Mouse (Mus musculus): ENCODE results near the gene Tac2.

The Tac2 gene

GRCm38 (mm10) chr10:127725136-127725535, 858 bp downstream of the Tac2 start:
- DNase-seq (ENCODE audit: low spot score in 2 of 2): no peak

GRCm38 (mm10) chr10:127728437-127728836, 4.2 kb downstream of the Tac2 start:
- no peak for DNase-seq (ENCODE audit: low spot score in 2 of 2)

GRCm38 (mm10) chr10:127730285-127730932, 6.1 kb downstream of the Tac2 start:
- DNase-seq (ENCODE audit: low spot score in 2 of 2): no peak

- no peak for DNase-seq (ENCODE audit: low spot score in 2 of 2)
Measured at GRCm38 (mm10) chr10:127730933-127731310, 6.6 kb downstream of the Tac2 start.

GRCm38 (mm10) chr10:127731397-127731796, 7.1 kb downstream of the Tac2 start:
- no peak for DNase-seq (ENCODE audit: low spot score in 2 of 2)

GRCm38 (mm10) chr10:127734434-127734833, 10.2 kb downstream of the Tac2 start:
- no peak for DNase-seq (ENCODE audit: low spot score in 2 of 2)

GRCm38 (mm10) chr10:127736266-127736665, 12.0 kb downstream of the Tac2 start:
- no peak for DNase-seq (ENCODE audit: low spot score in 2 of 2)

- no peak for DNase-seq (ENCODE audit: low spot score in 2 of 2)
Measured at GRCm38 (mm10) chr10:127736916-127737315, 12.6 kb downstream of the Tac2 start.

- no peak for DNase-seq (ENCODE audit: low spot score in 2 of 2)
Measured at GRCm38 (mm10) chr10:127737552-127737951, 13.3 kb downstream of the Tac2 start.

GRCm38 (mm10) chr10:127738151-127738882, 14.0 kb downstream of the Tac2 start:
- peak; percentile 57 to 84 for DNase-seq (ENCODE audit: low spot score in 2 of 2)

- DNase-seq (ENCODE audit: low spot score in 2 of 2): peak; percentile 79 to 93
Measured at GRCm38 (mm10) chr10:127739083-127739660, 14.9 kb downstream of the Tac2 start, which contains the start of gene Zbtb39. Zbtb39 (plus strand) TSS chr10:127739538.

- DNase-seq (ENCODE audit: low spot score in 2 of 2): peak; percentile 43 to 75
Measured at GRCm38 (mm10) chr10:127739661-127740161, 15.4 kb downstream of the Tac2 start.

GRCm38 (mm10) chr10:127744661-127745060, 20.4 kb downstream of the Tac2 start:
- peak; percentile 41 to 82 for DNase-seq (ENCODE audit: low spot score in 2 of 2)

GRCm38 (mm10) chr10:127745886-127746285, 21.6 kb downstream of the Tac2 start:
- no peak for DNase-seq (ENCODE audit: low spot score in 2 of 2)

GRCm38 (mm10) chr10:127747254-127747653, 23.0 kb downstream of the Tac2 start:
- no peak for DNase-seq (ENCODE audit: low spot score in 2 of 2)

- DNase-seq (ENCODE audit: low spot score in 2 of 2): no peak
Measured at GRCm38 (mm10) chr10:127748847-127749612, 24.8 kb downstream of the Tac2 start.

- DNase-seq (ENCODE audit: low spot score in 2 of 2): no peak
Measured at GRCm38 (mm10) chr10:127750136-127750777, 26.0 kb downstream of the Tac2 start.

GRCm38 (mm10) chr10:127751548-127751947, 27.3 kb downstream of the Tac2 start, which contains the start of gene Gpr182:
Gpr182 (minus strand) TSS chr10:127751732.
- DNase-seq (ENCODE audit: low spot score in 2 of 2): no peak

- DNase-seq (ENCODE audit: low spot score in 2 of 2): no peak
Measured at GRCm38 (mm10) chr10:127754566-127755166, 30.4 kb downstream of the Tac2 start.

- DNase-seq (ENCODE audit: low spot score in 2 of 2): peak in 1 of 2 experiments; percentile 38
Measured at GRCm38 (mm10) chr10:127755246-127755645, 31.0 kb downstream of the Tac2 start.
